Mouse (Mus musculus) CH12.LX (cell line): Measurements from ENCODE around the gene Sdhb. TPM values are rescaled to one million over a fixed set of nuclear protein-coding genes. Genes with fewer than 3 reads are reported as not detected.

Experiments
- DNase-seq: peaks from one replicate; pipeline ENCODE4 v3.0.0-alpha.2; 2013; ENCODE audit errors: extremely low read depth
- H3K27ac ChIP-seq: 2 replicates; pipeline ENCODE4 v1.5.1; 2012; ENCODE audit warnings: low read depth, mild to moderate bottlenecking, control low read depth, moderate library complexity; ENCODE audit not compliant: insufficient read depth
- H3K27me3 ChIP-seq: replicated peaks from 2 replicates; pipeline ENCODE3; 2012; ENCODE audit warnings: inconsistent platforms
- H3K36me3 ChIP-seq, 2 experiments: replicated peaks in 1 of 2; 2 replicates each; pipeline versions ENCODE3 to v1.6.1; 2012; ENCODE audit warnings: inconsistent platforms in 1 of 2, low read length in 1 of 2, mild to moderate bottlenecking in 1 of 2, mixed read lengths in 1 of 2, moderate library complexity in 1 of 2; ENCODE audit not compliant: control insufficient read depth in 1 of 2, insufficient read depth in 1 of 2
- H3K4me1 ChIP-seq, 2 experiments: 2 replicates each; pipeline ENCODE4 v1.6.1; 2012; ENCODE audit warnings: inconsistent platforms in 1 of 2, moderate library complexity in 1 of 2; ENCODE audit not compliant: insufficient read depth in 2 of 2, control insufficient read depth in 1 of 2
- H3K4me2 ChIP-seq: 2 replicates; pipeline ENCODE4 v1.6.1; 2012; ENCODE audit warnings: low read depth, mild to moderate bottlenecking, control low read depth; ENCODE audit not compliant: poor library complexity, insufficient read depth, severe bottlenecking
- H3K4me3 ChIP-seq, 3 experiments: fragments of 150-350 bp in 1 of 3; sonication (generic) in 1 of 3; replicated peaks in 1 of 3; 2 replicates each; pipeline versions ENCODE3 to v1.5.1; 2011 to 2012; ENCODE audit warnings: low read depth in 2 of 3, low read length in 2 of 3, mild to moderate bottlenecking in 2 of 3, moderate library complexity in 2 of 3, control low read depth in 1 of 3, improper control_type of control experiment in 1 of 3, inconsistent platforms in 1 of 3, mixed read lengths in 1 of 3; ENCODE audit not compliant: poor library complexity in 1 of 3
- H3K79me2 ChIP-seq: replicated peaks from 2 replicates; pipeline ENCODE4 v1.6.1; 2012; ENCODE audit warnings: mild to moderate bottlenecking, moderate library complexity; ENCODE audit not compliant: control insufficient read depth, poor library complexity, insufficient read depth, severe bottlenecking; ENCODE audit errors: extremely low read depth
- H3K9ac ChIP-seq: 2 replicates; pipeline ENCODE4 v1.6.1; 2012; ENCODE audit warnings: low read depth, mild to moderate bottlenecking, control low read depth, moderate library complexity; ENCODE audit not compliant: insufficient read depth
- H3K9me3 ChIP-seq: replicated peaks from 2 replicates; pipeline ENCODE3; 2012; ENCODE audit warnings: low read length, inconsistent platforms, mixed read lengths
- BHLHE40 ChIP-seq: IDR thresholded peaks from 2 replicates; pipeline ENCODE4 v1.6.1; 2011; ENCODE audit warnings: mild to moderate bottlenecking, low read depth, low read length, improper control_type of control experiment
- ELF1 ChIP-seq: IDR thresholded peaks from 2 replicates; pipeline ENCODE4 v1.6.1; 2014; ENCODE audit warnings: low read depth, mild to moderate bottlenecking, inconsistent platforms, low read length, improper control_type of control experiment
- IRF4 ChIP-seq: IDR thresholded peaks from 2 replicates; pipeline ENCODE4 v1.6.1; 2014; ENCODE audit warnings: low read depth, mild to moderate bottlenecking, inconsistent platforms, low read length, improper control_type of control experiment
- KAT2A ChIP-seq: IDR thresholded peaks from 2 replicates; pipeline ENCODE4 v1.6.1; 2012; ENCODE audit warnings: low read length, improper control_type of control experiment, inconsistent platforms; ENCODE audit not compliant: insufficient replicate concordance
- MAX ChIP-seq: IDR thresholded peaks from 2 replicates; pipeline ENCODE4 v1.6.1; 2011; ENCODE audit warnings: low read length, improper control_type of control experiment
- MAZ ChIP-seq: IDR thresholded peaks from 2 replicates; pipeline ENCODE4 v1.6.1; 2012; ENCODE audit warnings: low read depth, mild to moderate bottlenecking, inconsistent platforms, low read length, improper control_type of control experiment, moderate library complexity
- MEF2A ChIP-seq: IDR thresholded peaks from 2 replicates; pipeline ENCODE4 v1.6.1; 2014; ENCODE audit warnings: low read depth, mild to moderate bottlenecking, inconsistent platforms, low read length, improper control_type of control experiment, borderline replicate concordance
- MXI1 ChIP-seq: IDR thresholded peaks from 2 replicates; pipeline ENCODE4 v1.6.1; 2011; ENCODE audit warnings: mild to moderate bottlenecking, low read depth, low read length, improper control_type of control experiment
- MYC ChIP-seq: IDR thresholded peaks from 2 replicates; pipeline ENCODE4 v1.6.1; 2011; ENCODE audit warnings: low read depth, mild to moderate bottlenecking, improper control_type of control experiment, low read length
- NELFE ChIP-seq: IDR thresholded peaks from 2 replicates; pipeline ENCODE4 v1.6.1; 2011; ENCODE audit warnings: low read depth, low read length, improper control_type of control experiment
- POLR2A ChIP-seq: IDR thresholded peaks from 2 replicates; pipeline ENCODE4 v1.6.1; 2011; ENCODE audit warnings: low read depth, mild to moderate bottlenecking, improper control_type of control experiment, low read length
- SIN3A ChIP-seq: IDR thresholded peaks from 2 replicates; pipeline ENCODE4 v1.6.1; 2012; ENCODE audit warnings: low read length, improper control_type of control experiment, inconsistent platforms
- SMC3 ChIP-seq: IDR thresholded peaks from 2 replicates; pipeline ENCODE4 v1.6.1; 2011; ENCODE audit warnings: low read depth, low read length, improper control_type of control experiment
- TBP ChIP-seq: conservative IDR thresholded peaks from 2 replicates; pipeline ENCODE4 v1.6.1; 2011; ENCODE audit warnings: low read depth, low read length, improper control_type of control experiment
- TCF12 ChIP-seq: IDR thresholded peaks from 2 replicates; pipeline ENCODE4 v1.6.1; 2014; ENCODE audit warnings: low read depth, mild to moderate bottlenecking, inconsistent platforms, low read length, improper control_type of control experiment
- UBTF ChIP-seq: IDR thresholded peaks from 2 replicates; pipeline ENCODE4 v1.6.1; 2012; ENCODE audit warnings: low read depth, mild to moderate bottlenecking, inconsistent platforms, low read length, improper control_type of control experiment, moderate library complexity
- ZC3H11A ChIP-seq: IDR thresholded peaks from 2 replicates; pipeline ENCODE4 v1.6.1; 2012; ENCODE audit warnings: low read depth, mild to moderate bottlenecking, inconsistent platforms, low read length, improper control_type of control experiment
- ZMIZ1 ChIP-seq: IDR thresholded peaks from 2 replicates; pipeline ENCODE4 v1.6.1; 2012; ENCODE audit warnings: low read depth, mild to moderate bottlenecking, inconsistent platforms, low read length, improper control_type of control experiment
- dilution Hi-C: fragments of 300-500 bp; cut with MboI; formaldehyde crosslinking; loops from 2 replicates; pipeline ENCODE4 v1.14.3; 2020; ENCODE audit warnings: low sequenced_read_pairs; ENCODE audit not compliant: extremely low pct_unique_long_range_greater_than_20kb, extremely low pct_ligation_motif_present
- in situ Hi-C: fragments of 300-500 bp; cut with MboI; formaldehyde crosslinking; loops from 3 replicates; pipeline ENCODE4 v1.14.3; 2019; ENCODE audit warnings: low sequenced_read_pairs, low pct_ligation_motif_present, low pct_unique_long_range_greater_than_20kb, mixed read lengths
- polyA plus RNA-seq: library from polyadenylated mRNA; unstranded; fragments of >175 nt; gene quantifications from 2 replicates; pipeline ENCODE4 v1.2.1, GENCODE M21; 2012; ENCODE audit warnings: low read depth; ENCODE audit not compliant: insufficient read length
- total RNA-seq, 2 experiments: library from RNA; depleted of rRNA; stranded (reverse); fragments of 300-350 nt in 1 of 2; fragments of >200 nt in 1 of 2; gene quantifications; 2 replicates each; pipeline ENCODE4 v1.2.3; 2012 to 2014

The Sdhb gene
- total and polyA plus RNA-seq, 3 experiments, result 156 to 190 (median 188) TPM

GRCm38 (mm10) chr4:140948481-140948880, 12.5 kb upstream of the Sdhb start:
- H3K4me1 ChIP-seq, result peaks cover 6 to 20% of the 10 kb centered on the region in 2 experiments; a peak in 3 of 4 replicates
- no peaks in the 10 kb centered on the region for H3K79me2 ChIP-seq
- no peak overlapping the region for H3K4me3 ChIP-seq
- dilution Hi-C loops (no loop called here), in situ Hi-C loops (no loop called here)
- no peak overlapping the region for H3K4me2 ChIP-seq
- H3K27me3 ChIP-seq, result peaks cover 34% of the 10 kb centered on the region
- no peaks in the 10 kb centered on the region for H3K36me3 ChIP-seq
- H3K27ac ChIP-seq, result no peak overlapping the region
- DNase-seq, result no peak
- no peak for TF ChIP-seq ELF1
- TF ChIP-seq MAZ, result no peak
- TF ChIP-seq MYC, result no peak
- no peak for TF ChIP-seq UBTF
- TF ChIP-seq BHLHE40, result no peak
- no peak for TF ChIP-seq ZMIZ1
- no peak for TF ChIP-seq IRF4
- no peak for TF ChIP-seq TCF12
- no peak for TF ChIP-seq SMC3
- H3K9me3 ChIP-seq, result peaks cover 17% of the 10 kb centered on the region
- no peak overlapping the region for H3K9ac ChIP-seq

GRCm38 (mm10) chr4:140949052-140949451, 12.0 kb upstream of the Sdhb start:
- Histone ChIP-seq H3K4me3 (no peak overlapping the region), H3K9me3 (peaks cover 14% of the 10 kb centered on the region), H3K27ac (no peak overlapping the region), H3K36me3 (no peaks in the 10 kb centered on the region), H3K27me3 (peaks cover 37% of the 10 kb centered on the region), H3K9ac (no peak overlapping the region), H3K79me2 (no peaks in the 10 kb centered on the region), H3K4me1 (peaks cover 6 to 19% of the 10 kb centered on the region in 2 experiments; a peak in 3 of 4 replicates), H3K4me2 (no peak overlapping the region)
- TF ChIP-seq POLR2A (no peak), SIN3A (no peak), MAX (no peak), MXI1 (no peak), ELF1 (no peak), KAT2A (no peak), SMC3 (no peak), NELFE (no peak), MEF2A (no peak), ZC3H11A (no peak), TBP (no peak)
- no peak for DNase-seq
- dilution Hi-C loops, result no loop called here
- in situ Hi-C loops, result no loop called here
